Mouse (Mus musculus): ENCODE data around the gene Pcsk2. TPM values are rescaled to one million over a fixed set of nuclear protein-coding genes. Genes with fewer than 3 reads are reported as not detected.
A peak's percentile ranks its signal among the peaks of the same experiment; 100 is the strongest.

Gene Pcsk2
- total RNA-seq, 2 experiments from 2014 or later = 158 to 163 TPM

DNA sequence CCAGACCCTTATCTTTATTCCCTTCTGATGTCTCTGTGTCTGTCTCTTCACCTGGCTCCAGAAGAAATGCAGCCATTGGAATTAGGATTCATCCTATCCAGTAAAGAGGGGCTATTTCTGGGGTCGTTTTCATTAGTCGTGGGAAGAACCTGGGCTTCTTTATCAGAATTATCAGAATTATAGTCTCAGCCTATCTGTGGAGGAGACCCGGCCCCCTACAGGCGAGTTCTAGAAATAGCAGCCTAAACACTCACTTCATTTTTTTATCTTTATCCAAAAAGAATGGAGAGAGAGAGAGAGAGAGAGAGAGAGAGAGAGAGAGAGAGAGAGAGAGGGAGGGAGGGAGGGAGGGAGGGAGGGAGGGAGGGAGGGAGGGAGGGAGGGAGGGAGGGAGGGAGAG lies 177.3 kb downstream of the Pcsk2 start:
- no peak for DNase-seq (ENCODE audit: extremely low spot score in 1 of 2, low spot score in 1 of 2)

DNA sequence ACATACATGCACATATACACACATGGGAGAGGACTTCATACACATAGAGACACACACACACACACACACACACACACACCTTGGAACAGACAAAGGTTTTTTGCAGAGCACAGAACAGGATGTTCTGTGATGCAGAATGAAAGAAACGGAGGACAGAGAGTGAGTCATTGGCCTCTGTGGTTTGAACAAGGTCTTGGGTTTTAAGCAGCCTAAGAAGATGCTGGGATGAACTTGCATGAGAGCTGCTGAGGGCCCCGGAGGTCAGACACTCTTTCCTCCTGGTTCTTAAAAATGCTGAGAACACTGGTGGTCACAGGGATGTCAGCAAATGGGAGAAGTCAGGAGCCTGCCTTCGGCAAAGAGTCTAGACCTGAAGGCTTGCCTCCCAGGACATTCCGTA lies 178.1 kb downstream of the Pcsk2 start:
- DNase-seq (ENCODE audit: extremely low spot score in 1 of 2, low spot score in 1 of 2) = no peak

DNA sequence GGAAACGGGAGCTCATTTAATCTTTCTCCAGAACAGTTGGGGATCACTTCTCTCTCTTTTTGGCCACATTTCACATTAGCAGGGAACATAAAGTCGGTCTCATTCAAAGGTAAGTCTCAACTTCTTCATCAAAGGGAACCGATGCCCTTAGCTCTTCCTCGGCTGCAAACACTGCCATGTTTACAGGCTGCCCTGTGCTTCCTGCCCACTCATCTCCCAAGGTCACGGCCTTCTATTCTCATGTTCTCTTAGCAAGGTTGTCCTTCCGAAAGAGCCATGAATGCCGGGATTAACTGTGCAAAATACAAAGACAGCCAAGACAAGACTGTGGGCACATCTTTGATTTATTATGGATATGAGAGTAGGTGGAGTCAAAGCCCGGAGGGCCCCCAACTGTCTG lies 178.8 kb downstream of the Pcsk2 start:
- DNase-seq (ENCODE audit: extremely low spot score in 1 of 2, low spot score in 1 of 2) = no peak

DNA sequence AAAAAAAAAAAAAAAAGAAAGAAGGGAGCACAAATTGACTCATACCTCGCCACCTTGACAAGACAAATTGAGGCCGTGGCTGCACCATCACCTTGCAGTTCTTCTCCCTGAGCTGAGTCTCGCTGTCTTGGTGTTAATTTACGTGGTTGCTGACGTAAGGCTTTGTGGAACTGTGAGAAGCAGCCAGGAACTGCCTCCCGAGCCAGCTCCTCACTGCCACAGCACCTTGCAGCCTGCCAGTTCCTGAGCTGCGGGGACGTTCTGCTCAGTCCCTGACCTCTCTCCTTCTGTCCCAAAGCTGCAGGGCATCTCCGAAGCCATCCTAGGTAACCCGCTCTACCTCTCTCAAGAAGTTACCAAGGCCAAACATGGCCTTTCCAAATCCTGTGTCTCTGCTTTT lies 186.5 kb downstream of the Pcsk2 start:
- no peak for DNase-seq (ENCODE audit: extremely low spot score in 1 of 2, low spot score in 1 of 2)

DNA sequence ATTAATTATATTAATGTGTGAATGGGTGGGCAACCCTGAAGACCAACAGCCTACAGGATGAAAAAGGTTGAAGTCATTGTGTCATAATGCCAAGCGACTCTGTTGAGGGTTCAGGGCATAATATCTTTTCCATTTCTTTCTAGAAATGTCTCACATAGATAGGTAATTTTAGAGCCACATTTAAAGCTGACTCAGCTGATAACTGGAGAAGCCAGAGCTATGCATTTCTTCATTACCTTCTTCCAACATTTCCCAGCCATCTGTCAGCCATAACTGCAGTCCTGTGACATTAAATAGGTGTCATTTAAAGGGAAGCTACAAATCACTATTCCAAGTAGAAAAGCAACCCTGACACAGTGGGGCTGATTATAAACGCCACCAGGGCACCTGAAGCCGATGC lies 189.5 kb downstream of the Pcsk2 start:
- no peak for DNase-seq (ENCODE audit: extremely low spot score in 1 of 2, low spot score in 1 of 2)

DNA sequence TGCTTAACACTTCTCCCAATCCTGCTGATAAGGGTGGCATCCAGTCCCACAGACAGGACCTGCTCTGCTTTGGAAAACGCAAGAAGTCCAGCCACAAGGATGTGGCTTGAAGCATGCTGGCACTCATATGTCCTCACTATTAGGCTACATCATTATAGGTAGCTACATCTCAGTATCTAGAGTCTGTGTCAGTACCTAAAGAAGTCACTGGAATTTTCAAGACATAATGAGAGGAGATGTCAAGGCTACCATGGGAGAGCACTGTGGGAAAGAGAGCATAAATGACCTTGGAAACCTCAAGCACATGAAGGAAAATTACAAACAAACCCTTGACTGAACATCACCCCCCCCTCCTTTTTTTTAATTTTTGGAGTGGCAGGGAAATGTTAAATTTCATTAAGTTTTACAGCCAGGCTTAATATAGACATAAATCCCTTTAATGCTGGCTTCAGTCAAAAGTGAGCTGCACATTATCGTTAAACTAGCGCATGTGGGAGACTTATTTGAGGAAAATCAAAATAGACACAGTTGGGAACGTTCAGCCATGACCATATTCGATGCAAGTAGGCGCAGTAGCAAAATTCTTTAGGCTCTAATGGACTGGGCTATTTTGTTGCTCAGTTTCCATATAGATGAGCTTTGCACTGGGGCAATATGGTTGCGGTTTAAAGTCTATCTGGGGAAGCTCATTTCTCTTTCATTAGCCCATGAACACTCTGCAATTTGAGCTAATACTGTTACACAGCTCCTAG lies 193.7 kb downstream of the Pcsk2 start:
- DNase-seq (ENCODE audit: extremely low spot score in 1 of 2, low spot score in 1 of 2) = no peak

DNA sequence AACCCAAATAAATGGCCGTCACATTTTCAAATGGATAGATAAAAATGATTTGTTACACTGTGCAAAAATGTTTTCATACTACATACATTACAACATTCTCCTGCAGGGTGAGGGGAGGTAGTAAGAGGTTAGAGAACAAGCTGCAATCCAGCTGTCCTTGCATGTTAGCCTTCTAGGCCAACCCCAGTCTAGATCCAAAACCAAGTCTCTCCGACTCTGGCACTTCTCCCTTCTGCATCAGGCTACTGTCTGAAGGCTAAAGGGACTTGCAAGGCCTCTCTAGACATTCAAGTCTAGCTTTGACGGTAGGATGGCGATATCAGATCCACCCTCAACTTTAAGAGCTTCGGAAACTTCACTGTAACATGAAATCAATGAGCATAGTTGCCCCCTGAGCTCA lies 196.5 kb downstream of the Pcsk2 start:
- DNase-seq (ENCODE audit: extremely low spot score in 1 of 2, low spot score in 1 of 2) = no peak

DNA sequence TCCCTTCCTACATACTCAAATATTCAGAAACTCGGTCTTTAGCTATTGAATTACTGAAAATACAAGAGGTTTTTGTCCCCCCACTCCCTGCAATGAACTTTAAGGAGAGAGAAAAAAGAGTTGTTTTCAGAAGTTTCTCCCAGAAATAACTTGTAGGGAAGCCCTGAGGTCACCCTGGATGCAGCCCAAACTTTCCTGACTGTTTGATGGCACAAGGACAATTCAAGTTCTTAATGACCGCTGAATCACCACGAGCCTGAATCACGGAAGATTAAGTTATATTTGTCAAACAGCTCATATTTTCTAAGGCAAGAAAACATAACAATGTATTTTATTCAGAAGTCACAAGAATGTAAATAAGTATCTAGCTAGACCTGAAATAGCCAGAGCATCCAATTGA lies 197.1 kb downstream of the Pcsk2 start:
- no peak for DNase-seq (ENCODE audit: extremely low spot score in 1 of 2, low spot score in 1 of 2)

DNA sequence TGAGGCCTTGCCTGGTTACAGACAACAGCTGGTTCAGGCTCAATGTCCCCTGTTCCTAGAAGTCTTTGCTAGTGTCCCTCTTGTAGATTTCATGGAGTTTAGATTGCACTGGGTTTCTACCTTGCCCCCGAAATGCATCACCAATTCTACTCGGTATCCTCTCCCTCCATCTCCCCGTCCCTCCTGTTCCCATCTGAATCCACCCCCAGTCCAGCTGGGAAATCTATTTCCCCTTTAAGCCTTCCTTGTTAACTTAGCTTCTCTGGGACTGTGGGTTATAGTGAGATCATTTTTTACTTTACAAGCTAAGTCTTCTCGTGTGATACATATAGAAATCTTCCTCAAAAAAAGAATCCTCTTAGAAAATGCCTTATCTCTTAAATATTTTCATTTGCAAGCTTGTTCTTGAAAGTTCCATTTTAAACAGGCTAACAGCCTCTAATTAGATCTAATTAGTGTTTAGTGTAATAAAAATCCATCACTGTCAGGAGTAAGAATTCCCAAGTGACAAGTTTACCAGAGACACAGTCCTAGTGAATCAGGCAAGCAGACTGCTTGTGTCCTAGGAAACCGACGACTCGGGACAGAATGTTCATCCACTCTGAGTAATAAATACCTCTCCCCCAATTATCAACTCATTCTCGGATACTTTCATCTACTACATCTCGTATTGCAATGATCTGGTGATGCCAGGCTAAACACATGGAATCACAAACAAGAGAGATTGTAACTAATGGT lies 206.3 kb downstream of the Pcsk2 start:
- no peak for DNase-seq (ENCODE audit: extremely low spot score in 1 of 2, low spot score in 1 of 2)

DNA sequence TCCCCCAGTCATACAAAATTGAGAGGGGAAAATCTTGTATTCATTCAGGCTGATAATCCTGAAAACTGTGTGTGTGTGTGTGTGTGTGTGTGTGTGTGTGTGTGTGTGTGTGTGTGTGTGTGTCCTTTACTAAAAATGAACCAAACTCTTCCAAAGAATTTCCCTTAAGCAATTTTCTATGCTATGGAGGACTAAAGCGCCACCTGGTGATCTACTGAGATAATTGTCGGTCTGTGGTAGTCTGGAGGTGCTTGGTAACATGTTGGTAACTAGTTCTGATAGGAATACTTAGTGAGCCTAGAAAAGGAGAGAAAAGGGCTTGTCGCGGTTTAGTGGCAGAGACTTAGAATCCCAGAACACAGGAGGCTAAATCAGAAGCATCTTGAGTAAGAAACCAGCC lies 230.5 kb downstream of the Pcsk2 start:
- DNase-seq (ENCODE audit: extremely low spot score in 1 of 2, low spot score in 1 of 2) = peak in 1 of 2 experiments; percentile 35

DNA sequence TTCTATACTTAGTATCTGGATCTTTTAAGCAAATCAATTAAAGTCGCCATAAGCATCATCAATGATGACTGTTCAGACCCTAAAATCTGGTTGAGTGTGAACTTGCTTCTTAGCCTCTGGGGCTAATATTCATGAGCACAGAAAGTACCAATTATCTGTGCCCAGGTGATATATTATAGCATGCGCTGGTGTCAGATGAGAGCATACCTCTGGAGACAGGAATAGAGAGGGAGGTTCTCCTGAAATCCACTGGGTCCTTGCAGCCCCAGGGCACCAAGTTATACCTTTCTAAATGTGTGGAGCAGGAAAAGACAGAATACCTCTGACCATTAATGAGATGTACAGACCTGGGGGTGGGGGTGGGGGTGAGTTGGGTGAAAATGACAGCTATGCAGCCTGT lies 234.4 kb downstream of the Pcsk2 start:
- no peak for DNase-seq (ENCODE audit: extremely low spot score in 1 of 2, low spot score in 1 of 2)

DNA sequence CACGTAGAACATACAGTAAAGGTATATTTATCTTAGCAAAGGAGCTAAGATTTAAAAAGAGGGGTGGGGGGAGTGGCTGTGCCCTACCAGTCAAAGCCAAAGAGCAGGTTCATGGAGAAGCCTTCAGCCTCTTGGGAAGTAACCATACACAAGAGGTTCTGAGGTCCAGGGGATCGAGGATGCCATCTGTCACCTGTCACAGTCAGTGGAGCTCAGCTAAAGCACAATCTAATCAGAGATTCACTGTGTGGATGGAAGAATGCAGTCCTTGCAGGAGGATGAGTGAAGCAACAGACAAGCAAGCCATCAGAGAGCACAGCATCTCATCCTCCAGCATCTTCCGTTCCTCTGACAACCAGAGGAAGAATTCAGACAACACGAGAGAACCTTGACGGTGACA lies 244.0 kb downstream of the Pcsk2 start:
- DNase-seq (ENCODE audit: extremely low spot score in 1 of 2, low spot score in 1 of 2) = no peak

DNA sequence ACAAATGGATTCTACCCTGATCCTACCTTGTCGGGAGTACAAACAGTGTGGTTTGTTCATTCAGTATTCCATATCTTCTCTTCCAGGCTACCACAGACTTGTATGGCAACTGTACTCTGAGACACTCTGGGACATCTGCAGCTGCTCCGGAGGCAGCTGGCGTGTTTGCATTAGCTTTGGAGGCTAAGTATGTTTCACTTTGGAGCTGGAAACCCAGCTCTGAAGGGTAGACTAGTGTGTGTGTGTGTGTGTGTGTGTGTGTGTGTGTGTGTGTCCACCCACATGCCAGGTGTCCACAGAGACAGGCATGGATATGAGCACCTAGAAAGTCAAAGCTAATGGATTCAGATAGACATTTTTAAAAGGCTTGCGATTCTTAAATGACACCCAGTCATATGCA lies 249.9 kb downstream of the Pcsk2 start:
- DNase-seq (ENCODE audit: extremely low spot score in 1 of 2, low spot score in 1 of 2) = no peak

DNA sequence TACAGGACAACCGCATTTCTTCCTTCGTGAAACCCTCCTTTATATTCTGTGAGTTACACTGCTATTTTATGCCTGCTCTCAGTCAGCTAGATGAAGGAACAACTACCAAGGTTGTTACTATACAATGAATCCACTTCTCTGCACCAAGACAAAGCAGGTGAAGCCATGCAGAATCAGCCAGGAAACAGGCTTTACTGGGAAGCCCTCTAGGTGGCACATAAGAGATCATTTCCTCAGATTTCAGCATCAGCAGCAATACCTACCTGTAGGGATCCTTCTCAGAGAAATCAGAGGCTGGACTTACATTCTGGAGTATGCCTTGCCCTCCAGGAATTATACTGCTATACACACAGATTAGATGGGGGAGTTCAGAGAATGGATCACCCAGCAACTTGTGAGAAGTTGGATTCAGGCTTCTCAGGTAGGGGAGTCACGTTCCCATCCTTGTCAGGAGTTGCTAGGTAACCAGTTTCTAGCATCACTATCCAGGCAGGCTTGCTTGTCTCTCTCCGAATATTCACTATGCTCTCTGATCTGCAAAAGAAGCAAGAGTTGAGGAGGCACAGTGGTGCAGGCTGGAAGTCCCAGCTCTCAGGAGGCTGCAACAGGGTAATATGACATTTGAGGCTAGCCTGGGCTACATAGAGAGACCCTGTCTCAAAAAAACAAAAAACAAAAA lies 250.5 kb downstream of the Pcsk2 start:
- DNase-seq (ENCODE audit: extremely low spot score in 1 of 2, low spot score in 1 of 2) = no peak

DNA sequence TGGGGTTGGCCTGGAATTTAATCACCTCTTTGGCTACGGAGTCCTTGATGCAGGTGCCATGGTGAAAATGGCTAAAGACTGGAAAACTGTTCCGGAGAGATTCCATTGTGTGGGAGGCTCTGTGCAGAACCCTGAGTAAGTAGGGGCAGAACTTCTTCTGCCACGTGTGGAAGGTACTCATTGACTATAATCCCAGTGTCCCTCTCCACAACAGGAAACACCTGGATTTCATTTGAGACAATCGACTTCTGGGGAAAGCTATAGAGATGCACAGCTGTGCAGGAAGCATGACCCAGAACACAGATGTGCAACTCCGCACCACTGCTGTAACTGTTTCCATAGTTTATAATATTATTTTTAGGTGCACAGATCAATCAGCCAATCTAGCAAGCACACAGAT lies 255.1 kb downstream of the Pcsk2 start:
- no peak for DNase-seq (ENCODE audit: extremely low spot score in 1 of 2, low spot score in 1 of 2)

DNA sequence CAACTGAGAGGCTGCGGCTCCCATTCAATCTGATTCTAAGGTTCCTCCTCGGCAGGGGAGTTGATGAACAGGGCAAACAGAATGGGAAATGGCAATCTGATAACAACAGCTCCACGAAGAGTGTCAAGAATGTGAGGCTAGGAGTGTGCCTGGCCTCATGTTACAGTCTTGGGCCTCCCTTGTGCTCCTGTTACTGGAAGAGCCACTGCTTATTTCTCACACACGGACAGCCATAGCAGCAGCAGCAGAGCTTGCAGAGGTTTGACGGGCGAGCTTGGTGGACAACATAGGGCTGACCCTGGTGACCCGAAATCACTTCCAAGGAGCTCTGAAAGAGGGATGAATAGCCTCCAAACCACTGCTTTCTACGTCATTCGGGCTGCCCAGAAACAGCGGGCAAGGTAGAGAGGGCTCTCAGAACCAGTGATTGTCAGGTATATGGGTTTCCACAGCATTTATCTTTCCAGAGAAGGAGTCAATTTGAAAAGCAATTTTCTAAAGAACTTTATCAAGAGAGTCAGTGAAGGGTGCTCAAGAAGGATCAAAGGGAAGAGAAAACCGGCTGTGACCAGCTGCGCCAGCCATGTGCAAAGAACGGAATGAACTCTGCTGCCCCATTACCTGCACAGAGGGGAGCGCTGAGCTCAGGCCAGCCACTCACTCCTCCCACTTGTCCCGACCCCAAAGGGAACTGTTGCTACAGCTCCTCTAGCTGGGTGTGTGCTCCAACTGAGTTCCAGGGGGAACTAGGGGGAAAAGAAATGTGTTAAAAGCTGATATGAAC lies 260.4 kb downstream of the Pcsk2 start:
- no peak for DNase-seq (ENCODE audit: extremely low spot score in 1 of 2, low spot score in 1 of 2)

DNA sequence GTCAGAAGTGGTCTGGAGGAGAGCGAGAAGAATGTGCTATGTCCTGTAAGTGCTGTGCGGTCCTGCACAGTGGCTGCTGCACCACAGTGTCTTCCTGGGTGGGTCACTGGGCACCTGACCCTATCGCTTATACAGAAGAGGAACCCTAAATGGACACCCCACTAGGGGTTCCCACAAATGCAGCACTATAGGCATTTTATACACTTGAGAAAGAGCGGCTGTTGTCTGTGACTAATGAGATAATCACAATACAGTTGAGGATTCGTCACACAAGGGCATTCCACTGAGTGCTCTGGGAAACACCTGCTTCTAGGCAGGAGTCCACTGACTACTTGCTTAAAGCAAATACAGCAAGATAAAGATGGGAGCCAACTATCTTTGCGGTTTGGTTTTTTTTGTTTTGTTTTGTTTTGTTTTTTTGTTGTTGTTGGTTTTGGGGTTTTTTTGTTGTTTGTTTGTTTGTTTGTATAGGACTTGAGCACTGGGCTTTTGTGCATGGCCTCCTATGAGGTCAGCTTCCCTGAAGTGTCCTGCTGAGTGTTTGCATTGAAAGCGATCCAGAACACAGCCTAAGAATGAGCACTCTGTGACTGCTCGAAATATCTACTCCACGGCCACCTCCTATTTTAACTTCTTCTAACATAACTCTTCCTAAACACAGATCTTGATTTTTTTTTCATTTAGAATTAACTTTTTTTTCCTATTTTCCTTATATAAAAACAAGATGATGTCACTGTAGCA lies 261.1 kb downstream of the Pcsk2 start:
- no peak for DNase-seq (ENCODE audit: extremely low spot score in 1 of 2, low spot score in 1 of 2)

DNA sequence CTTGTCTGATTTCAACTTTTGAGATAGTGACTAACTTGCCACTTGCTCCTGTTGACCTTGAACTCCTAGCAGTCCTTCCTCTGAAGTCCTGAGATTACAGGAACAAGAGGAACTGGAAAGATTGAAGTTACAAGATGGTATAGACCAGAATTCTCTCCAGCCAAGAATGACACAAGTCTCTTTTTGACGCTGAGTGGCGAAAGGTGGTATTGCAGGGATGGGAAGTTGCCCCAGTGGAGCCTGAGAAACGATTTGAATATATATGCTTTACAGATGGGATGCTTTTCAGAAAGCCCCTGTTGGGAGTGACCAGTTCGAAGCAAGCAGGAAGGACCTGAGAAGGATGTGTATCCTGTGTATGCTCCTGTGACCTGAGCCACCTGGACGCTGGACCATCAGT lies 262.8 kb downstream of the Pcsk2 start:
- DNase-seq (ENCODE audit: extremely low spot score in 1 of 2, low spot score in 1 of 2) = peak in 1 of 2 experiments; percentile 17

DNA sequence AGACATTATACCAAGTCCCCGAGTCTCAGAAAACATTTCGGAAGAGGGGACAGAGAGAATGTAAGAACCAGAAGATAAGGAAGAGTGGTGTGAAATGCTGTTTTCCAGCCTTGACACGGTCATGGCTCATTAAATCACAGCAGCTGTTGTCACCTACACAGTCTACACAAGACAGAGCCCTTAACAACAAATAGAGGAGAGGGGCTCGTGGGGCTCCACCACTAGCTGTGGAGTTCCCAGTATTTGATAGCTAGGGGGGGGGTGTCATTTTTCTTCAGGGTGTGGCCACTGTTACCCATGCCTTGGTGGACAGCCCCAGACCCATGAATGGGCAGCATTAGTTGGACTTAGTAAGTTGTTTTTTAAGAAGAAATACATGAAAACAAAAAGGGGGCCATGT lies 266.3 kb downstream of the Pcsk2 start:
- DNase-seq (ENCODE audit: extremely low spot score in 1 of 2, low spot score in 1 of 2) = no peak

DNA sequence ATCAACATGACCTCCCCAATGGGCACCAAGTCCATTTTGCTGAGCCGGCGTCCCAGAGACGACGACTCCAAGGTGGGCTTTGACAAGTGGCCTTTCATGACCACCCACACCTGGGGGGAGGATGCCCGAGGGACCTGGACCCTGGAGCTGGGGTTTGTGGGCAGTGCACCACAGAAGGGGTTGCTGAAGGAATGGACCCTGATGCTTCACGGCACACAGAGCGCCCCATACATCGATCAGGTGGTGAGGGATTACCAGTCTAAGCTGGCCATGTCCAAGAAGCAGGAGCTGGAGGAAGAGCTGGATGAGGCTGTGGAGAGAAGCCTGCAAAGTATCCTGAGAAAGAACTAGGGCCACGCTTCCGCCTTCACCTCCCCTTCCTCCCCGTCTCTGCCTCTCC lies 267.5 kb downstream of the Pcsk2 start:
- DNase-seq (ENCODE audit: extremely low spot score in 1 of 2, low spot score in 1 of 2) = no peak

Data from layer of hippocampus, postnatal 25 days (tissue).